Mouse (Mus musculus) MEL (cell line): Measurements from ENCODE around the gene Hinfp.

ENCODE experiments used
- CTCF ChIP-seq, 3 experiments: IDR thresholded peaks in 2 of 3; conservative IDR thresholded peaks in 1 of 3; 2 replicates each; pipeline ENCODE4 v1.5.1; 2011 to 2012; ENCODE audit warnings: low read length in 3 of 3, low read depth in 2 of 3, mild to moderate bottlenecking in 2 of 3, improper control_type of control experiment in 1 of 3, inconsistent platforms in 1 of 3, mixed read lengths in 1 of 3, moderate library complexity in 1 of 3; ENCODE audit not compliant: control insufficient read depth in 1 of 3, insufficient read depth in 1 of 3, poor library complexity in 1 of 3, severe bottlenecking in 1 of 3
- MAFK ChIP-seq: IDR thresholded peaks from 2 replicates; pipeline ENCODE4 v1.6.1; 2011; ENCODE audit warnings: low read depth, mild to moderate bottlenecking, low read length, improper control_type of control experiment, borderline replicate concordance
- MAX ChIP-seq: IDR thresholded peaks from 2 replicates; pipeline ENCODE4 v1.6.1; 2011; ENCODE audit warnings: low read length, improper control_type of control experiment
- TAL1 ChIP-seq: IDR thresholded peaks from 2 replicates; pipeline ENCODE4 v1.6.1; 2012; ENCODE audit warnings: mild to moderate bottlenecking, inconsistent platforms, low read length, moderate library complexity, mixed read lengths
- ZC3H11A ChIP-seq: IDR thresholded peaks from 2 replicates; pipeline ENCODE4 v1.6.1; 2012; ENCODE audit warnings: low read depth, mild to moderate bottlenecking, inconsistent platforms, low read length, improper control_type of control experiment

- TF ChIP-seq MAFK (no peak), CTCF (IDR thresholded peaks at IDR 0.05 in 2 of 3, conservative IDR thresholded peaks at IDR 0.05 in 1 of 3; ENCODE audit: control insufficient read depth in 1 of 3, insufficient read depth in 1 of 3, low read depth in 2 of 3, low read length in 3 of 3, poor library complexity in 1 of 3, severe bottlenecking in 1 of 3) (no peak), MAX (no peak), ZC3H11A (no peak), TAL1 (no peak)
These were observed 32.1 kb upstream of the Hinfp start for GRCm38 (mm10) chr9:44337436-44338169.
